20 mouse cellular contexts compared by ENCODE assay signal in the genomic region with DNA sequence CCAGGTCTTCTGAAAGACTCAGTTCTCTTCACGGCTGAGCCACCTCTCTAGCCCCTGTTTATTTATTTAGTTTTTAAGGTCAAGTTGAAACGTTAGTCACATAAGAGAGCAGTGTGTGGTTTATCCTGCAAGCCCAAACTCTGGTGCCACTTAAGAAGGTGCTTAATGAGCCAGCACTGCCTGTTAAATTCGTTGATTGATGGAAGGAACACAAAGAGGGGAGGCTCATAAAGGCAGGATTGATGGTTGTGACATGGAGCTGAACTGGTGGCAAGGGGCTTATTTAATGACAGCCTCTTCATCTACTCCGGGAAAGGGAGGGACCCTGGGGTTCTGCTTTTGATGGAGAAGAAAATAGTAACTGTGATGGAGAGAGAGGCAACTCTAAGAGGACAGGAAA.
A peak's percentile ranks its signal among the peaks of the same experiment; 100 is the strongest.
DNase-seq lines count a peak whose midpoint lies in the region; ATAC-seq and TF ChIP-seq lines count a peak whose summit lies in the region.
"Had no signal": no experiment of that assay in that cellular context is flagged by ENCODE, and none has a peak within 500 bp of the region (broad histone marks: within the 10 kb centered on the region; RNA-seq: fewer than 3 reads in every experiment).

No protein-coding gene starts in this region.

- no peak overlapping the region for H3K9ac ChIP-seq in forebrain, embryonic 14.5 days (ENCODE audit: low read length)
- H3K9ac ChIP-seq in forebrain, embryonic 12.5 days = no peak overlapping the region
- no peak overlapping the region for H3K9ac ChIP-seq in neural tube, embryonic 11.5 days (ENCODE audit: low read length)
- H3K9ac ChIP-seq in liver, embryonic 12.5 days = peak overlapping the region; percentile 62; the same call in 1 of the 2 replicates
- no peak overlapping the region for H3K9ac ChIP-seq in midbrain, postnatal 0 days (replicated peaks; ENCODE audit: low read length, poor library complexity, severe bottlenecking)
- H3K9ac ChIP-seq: heart, embryonic 13.5 days; hindbrain, embryonic 15.5 days; stomach, embryonic 15.5 days had no signal

- H3K27ac ChIP-seq in forebrain, embryonic 14.5 days (ENCODE audit: low read depth, low read length) = no peak overlapping the region
- H3K27ac ChIP-seq in forebrain, embryonic 12.5 days = no peak overlapping the region
- H3K27ac ChIP-seq in neural tube, embryonic 11.5 days (ENCODE audit: low read depth, low read length) = no peak overlapping the region
- peak overlapping the region; percentile 91 for H3K27ac ChIP-seq in liver, embryonic 12.5 days
- no peak overlapping the region for H3K27ac ChIP-seq in midbrain, postnatal 0 days (ENCODE audit: low read depth, low read length)
- H3K27ac ChIP-seq: heart, embryonic 13.5 days; hindbrain, embryonic 15.5 days; stomach, embryonic 15.5 days had no signal

- no peak for TF ChIP-seq CTCF in midbrain, postnatal 0 days (IDR thresholded peaks at IDR 0.05)

- H3K4me2 ChIP-seq in forebrain, embryonic 14.5 days (ENCODE audit: low read length) = no peak overlapping the region
- H3K4me2 ChIP-seq in forebrain, embryonic 12.5 days = no peak overlapping the region
- H3K4me2 ChIP-seq in neural tube, embryonic 11.5 days (ENCODE audit: low read depth) = no peak overlapping the region
- H3K4me2 ChIP-seq in liver, embryonic 12.5 days = peak overlapping the region; percentile 67
- H3K4me2 ChIP-seq in midbrain, postnatal 0 days (ENCODE audit: low read depth, low read length, poor library complexity, severe bottlenecking) = no peak overlapping the region
- H3K4me2 ChIP-seq: heart, embryonic 13.5 days; hindbrain, embryonic 15.5 days; midbrain, embryonic 11.5 days; stomach, embryonic 15.5 days had no signal

- no peak for DNase-seq in forebrain, embryonic 14.5 days (ENCODE audit: low spot score)
- peak; percentile 32 for DNase-seq in neural tube, embryonic 11.5 days (ENCODE audit: low spot score)
- DNase-seq in neural tube, embryonic 10.5 days (ENCODE audit: extremely low spot score, low spot score) = no peak
- no peak for DNase-seq in lung, postnatal 25 days (ENCODE audit: low spot score)
- DNase-seq in midbrain, postnatal 0 days (ENCODE audit: low spot score) = no peak
- DNase-seq: adrenal gland, adult 2 months; cerebellum, adult 8-10 months; kidney, postnatal 36 days; left cerebral cortex, postnatal 4 days; retina, postnatal 1 day; thymus, postnatal 36 days had no signal

- peak; percentile 57; the same call in 1 of the 2 replicates for ATAC-seq in forebrain, embryonic 14.5 days
- no peak for ATAC-seq in forebrain, embryonic 12.5 days (ENCODE audit: low FRiP score)
- no peak for ATAC-seq in neural tube, embryonic 11.5 days (ENCODE audit: insufficient read depth, low FRiP score, low TSS enrichment)
- no peak for ATAC-seq in liver, embryonic 12.5 days
- ATAC-seq in midbrain, postnatal 0 days (ENCODE audit: low FRiP score) = no peak
- no peak for ATAC-seq in megakaryocyte progenitor cell, adult 5-6 weeks (replicated peaks; ENCODE audit: poor library complexity)
- ATAC-seq: lung, postnatal 0 days had no signal

- no peaks in the 10 kb centered on the region for H3K27me3 ChIP-seq in forebrain, embryonic 14.5 days (replicated peaks; ENCODE audit: control insufficient read depth, insufficient read depth, low read length)
- H3K27me3 ChIP-seq in forebrain, embryonic 12.5 days = no peaks in the 10 kb centered on the region
- H3K27me3 ChIP-seq in neural tube, embryonic 11.5 days (ENCODE audit: control insufficient read depth, insufficient read depth, low read length) = no peaks in the 10 kb centered on the region
- no peaks in the 10 kb centered on the region for H3K27me3 ChIP-seq in liver, embryonic 12.5 days (replicated peaks)
- H3K27me3 ChIP-seq in midbrain, postnatal 0 days (ENCODE audit: insufficient read depth, low read length) = no peaks in the 10 kb centered on the region
- H3K27me3 ChIP-seq: heart, embryonic 13.5 days; hindbrain, embryonic 15.5 days; stomach, embryonic 15.5 days had no signal

- H3K9me3 ChIP-seq in forebrain, embryonic 14.5 days (replicated peaks; ENCODE audit: control insufficient read depth, low read length) = no peaks in the 10 kb centered on the region
- no peaks in the 10 kb centered on the region for H3K9me3 ChIP-seq in forebrain, embryonic 12.5 days
- H3K9me3 ChIP-seq in neural tube, embryonic 11.5 days (ENCODE audit: control insufficient read depth, low read length) = no peaks in the 10 kb centered on the region
- H3K9me3 ChIP-seq in liver, embryonic 12.5 days (replicated peaks) = no peaks in the 10 kb centered on the region
- H3K9me3 ChIP-seq in midbrain, postnatal 0 days (ENCODE audit: low read length) = no peaks in the 10 kb centered on the region
- H3K9me3 ChIP-seq: heart, embryonic 13.5 days; hindbrain, embryonic 15.5 days; stomach, embryonic 15.5 days had no signal

- H3K4me1 ChIP-seq in forebrain, embryonic 14.5 days (ENCODE audit: control insufficient read depth, insufficient read depth, low read length) = peaks cover 13% of the 10 kb centered on the region
- peaks cover 6% of the 10 kb centered on the region; the same call in 1 of the 2 replicates for H3K4me1 ChIP-seq in forebrain, embryonic 12.5 days
- H3K4me1 ChIP-seq in neural tube, embryonic 11.5 days (ENCODE audit: control insufficient read depth, insufficient read depth, low read length) = 0 out of 2 replicates have a peak, but pooled peaks cover 3% of the 10 kb centered on the region
- peaks cover 64% of the 10 kb centered on the region for H3K4me1 ChIP-seq in liver, embryonic 12.5 days
- H3K4me1 ChIP-seq in midbrain, postnatal 0 days (ENCODE audit: insufficient read depth, low read length) = no peaks in the 10 kb centered on the region
- H3K4me1 ChIP-seq: stomach, embryonic 15.5 days had no signal

- no peak overlapping the region for H3K4me3 ChIP-seq in forebrain, embryonic 14.5 days (ENCODE audit: low read depth, low read length)
- no peak overlapping the region for H3K4me3 ChIP-seq in forebrain, embryonic 12.5 days (replicated peaks)
- no peak overlapping the region for H3K4me3 ChIP-seq in neural tube, embryonic 11.5 days (ENCODE audit: low read depth, low read length)
- H3K4me3 ChIP-seq in liver, embryonic 12.5 days = no peak overlapping the region
- H3K4me3 ChIP-seq in midbrain, postnatal 0 days (ENCODE audit: low read depth, low read length) = no peak overlapping the region
- H3K4me3 ChIP-seq: heart, embryonic 13.5 days; hindbrain, embryonic 15.5 days; myocyte; stomach, embryonic 15.5 days had no signal

- H3K36me3 ChIP-seq in forebrain, embryonic 14.5 days (ENCODE audit: control insufficient read depth, insufficient read depth, low read length) = no peaks in the 10 kb centered on the region
- no peaks in the 10 kb centered on the region for H3K36me3 ChIP-seq in forebrain, embryonic 12.5 days (replicated peaks)
- H3K36me3 ChIP-seq in neural tube, embryonic 11.5 days (ENCODE audit: control insufficient read depth, insufficient read depth, low read length) = no peaks in the 10 kb centered on the region
- no peaks in the 10 kb centered on the region for H3K36me3 ChIP-seq in liver, embryonic 12.5 days
- H3K36me3 ChIP-seq in midbrain, postnatal 0 days (ENCODE audit: insufficient read depth, low read length) = peaks cover 8% of the 10 kb centered on the region
- H3K36me3 ChIP-seq: hindbrain, embryonic 15.5 days; stomach, embryonic 15.5 days had no signal

- 11% methylated on average over 4 of the region's 4 CpGs for WGBS in forebrain, embryonic 14.5 days
- whole genome bisulfite sequencing in forebrain, embryonic 12.5 days = 18% methylated on average over 4 of the region's 4 CpGs
- WGBS in neural tube, embryonic 11.5 days = 14% methylated on average over 4 of the region's 4 CpGs
- 72% methylated on average over 4 of the region's 4 CpGs for WGBS in liver, embryonic 12.5 days (ENCODE audit: insufficient replicate concordance)
- 62% methylated on average over 4 of the region's 4 CpGs for WGBS in midbrain, postnatal 0 days
